Mouse (Mus musculus): ENCODE results near the gene Cap2.

DNA sequence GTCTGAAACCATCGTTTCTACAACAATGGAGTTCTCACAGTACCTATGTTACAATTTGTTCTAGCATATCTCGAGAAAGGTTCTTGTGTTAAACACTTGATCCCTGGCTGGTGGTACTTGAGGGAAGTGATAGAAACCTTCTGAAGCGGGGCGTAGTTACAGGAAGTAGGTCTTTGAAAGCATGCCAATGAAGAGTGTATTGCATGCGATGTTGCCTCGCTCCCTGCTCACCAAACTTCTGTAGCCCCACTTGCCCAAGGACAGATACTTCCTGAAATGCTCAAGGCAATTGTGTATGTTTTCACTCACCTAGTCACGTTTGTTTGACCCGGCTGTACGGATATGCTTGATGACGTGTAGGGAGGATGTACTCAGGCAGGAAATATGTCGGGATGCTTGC lies 101.0 kb downstream of the Cap2 start:
- no peak for TF ChIP-seq POLR2A (IDR thresholded peaks at IDR 0.05; ENCODE audit: control insufficient read depth, low read depth, low read length)
- TF ChIP-seq CTCF (IDR thresholded peaks at IDR 0.05; ENCODE audit: control insufficient read depth, insufficient read depth, insufficient replicate concordance, low read depth, low read length), result no peak

All from testis, adult 2 months (tissue).